Mouse (Mus musculus) kidney, embryonic 14.5 days (tissue): Measurements from ENCODE around the gene Tanc1. TPM values are rescaled to one million over a fixed set of nuclear protein-coding genes. Genes with fewer than 3 reads are reported as not detected.

Source experiments
- ATAC-seq: fragments of 200-750 bp; cut with Nextera tagmentation; 2 replicates; pipeline ENCODE4 v1.8.0; 2017; ENCODE audit warnings: moderate number of reproducible peaks, mild to moderate bottlenecking, moderate TSS enrichment, moderate library complexity; ENCODE audit not compliant: low FRiP score, low TSS enrichment
- H3K27ac ChIP-seq: fragments of 300-500 bp; sonication (generic); 2 replicates; pipeline ENCODE4 v1.5.1; 2014; ENCODE audit warnings: low read depth, mild to moderate bottlenecking, low read length, moderate library complexity, mixed read lengths
- H3K27me3 ChIP-seq: fragments of 300-500 bp; sonication (generic); 2 replicates; pipeline ENCODE4 v1.6.1; 2014; ENCODE audit warnings: mild to moderate bottlenecking, low read length; ENCODE audit not compliant: control insufficient read depth, insufficient read depth
- H3K36me3 ChIP-seq: fragments of 300-500 bp; sonication (generic); 2 replicates; pipeline ENCODE4 v1.6.1; 2014; ENCODE audit warnings: low read length, mixed read lengths; ENCODE audit not compliant: control insufficient read depth, insufficient read depth
- H3K4me1 ChIP-seq: fragments of 300-500 bp; sonication (generic); 2 replicates; pipeline ENCODE4 v1.6.1; 2014; ENCODE audit warnings: low read length, mixed read lengths; ENCODE audit not compliant: control insufficient read depth, insufficient read depth
- H3K4me2 ChIP-seq: fragments of 300-500 bp; sonication (generic); replicated peaks from 2 replicates; pipeline ENCODE4 v1.6.1; 2014; ENCODE audit warnings: low read depth, mild to moderate bottlenecking, low read length
- H3K4me3 ChIP-seq: fragments of 300-500 bp; sonication (generic); 2 replicates; pipeline ENCODE4 v1.5.1; 2014; ENCODE audit warnings: mild to moderate bottlenecking, low read length
- H3K9ac ChIP-seq: fragments of 300-500 bp; sonication (generic); 2 replicates; pipeline ENCODE4 v1.6.1; 2014; ENCODE audit warnings: low read depth, mild to moderate bottlenecking, low read length, moderate library complexity
- H3K9me3 ChIP-seq: fragments of 300-500 bp; sonication (generic); 2 replicates; pipeline ENCODE4 v1.6.1; 2016; ENCODE audit warnings: low read length; ENCODE audit not compliant: control insufficient read depth
- WGBS: fragments of 180-500 bp; shearing (Covaris S2); extraction: QIAGEN DNeasy Blood & Tissue Kit; methylation state at CpG from one replicate; pipeline ENCODE4 v1.1.7; 2014; 5-methylcytosine and 5-hydroxymethylcytosine counted together
- polyA plus RNA-seq: library from polyadenylated mRNA; unstranded; fragments of >200 nt; fragmentation: Nextera tagmentation; extraction: Ambion mirVana; gene quantifications from 2 replicates; pipeline ENCODE4 v1.2.1, GENCODE M21; 2014

Tanc1 gene
- polyA plus RNA-seq, 1 experiment from 2014 or later = 43.8 TPM

GRCm38 (mm10) chr2:59798934-59799532, 187.2 kb downstream of the Tanc1 start:
- no peak overlapping the region for H3K9ac ChIP-seq
- no peak for ATAC-seq
- H3K27me3 ChIP-seq = no peaks in the 10 kb centered on the region
- peaks cover 77% of the 10 kb centered on the region for H3K36me3 ChIP-seq
- no peak overlapping the region for H3K4me3 ChIP-seq
- no peaks in the 10 kb centered on the region for H3K9me3 ChIP-seq
- no peak overlapping the region for H3K27ac ChIP-seq
- 81% methylated on average over 16 of the region's 16 CpGs for WGBS
- H3K4me1 ChIP-seq = no peaks in the 10 kb centered on the region
- H3K4me2 ChIP-seq = no peak overlapping the region

- Histone ChIP-seq H3K9ac (no peak overlapping the region), H3K4me1 (no peaks in the 10 kb centered on the region), H3K27ac (no peak overlapping the region), H3K27me3 (no peaks in the 10 kb centered on the region), H3K4me3 (no peak overlapping the region), H3K4me2 (no peak overlapping the region), H3K36me3 (peaks cover 72% of the 10 kb centered on the region), H3K9me3 (no peaks in the 10 kb centered on the region)
- ATAC-seq = no peak
- WGBS = 86% methylated on average over 14 of the region's 14 CpGs
Observed at GRCm38 (mm10) chr2:59799572-59799971, 187.7 kb downstream of the Tanc1 start.

DNA sequence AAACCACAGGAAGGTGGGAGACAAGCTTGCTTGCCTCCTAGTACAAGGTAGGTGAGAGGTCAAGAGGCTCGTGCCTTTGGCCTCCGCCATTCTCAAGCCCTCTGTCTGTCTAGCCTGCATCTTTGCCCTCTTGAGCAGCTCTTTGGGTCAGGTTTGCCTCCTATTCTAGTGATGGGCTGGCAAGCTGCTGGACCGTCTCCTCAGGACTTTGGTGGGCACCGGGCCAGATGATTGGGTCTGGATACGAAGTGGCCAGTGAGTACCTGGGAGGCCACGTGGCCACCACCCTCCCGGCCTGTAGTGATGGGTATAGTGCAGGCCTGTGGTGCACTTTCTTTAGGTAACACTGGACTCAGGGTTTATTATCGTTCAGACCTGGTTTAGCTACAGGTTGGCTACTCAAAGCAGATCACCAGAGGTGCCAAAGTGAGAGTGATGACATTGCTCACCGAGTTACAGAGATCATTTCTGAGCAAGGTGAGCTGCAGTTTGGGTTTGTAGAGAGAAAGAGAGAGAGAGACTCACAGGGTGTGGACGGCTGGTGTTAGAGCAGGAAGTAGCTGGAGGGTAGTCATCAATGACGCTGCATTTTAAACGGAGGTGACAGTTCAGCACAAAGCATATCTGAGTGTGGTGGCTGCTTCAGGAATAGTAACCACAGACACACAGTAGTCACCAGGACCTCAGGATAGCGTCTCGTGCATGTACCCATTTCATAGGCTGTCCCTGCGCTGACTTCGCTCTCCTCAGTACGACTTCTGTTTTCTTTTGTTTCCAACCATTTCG, 188.8 kb downstream of the Tanc1 start:
- Histone ChIP-seq H3K36me3 (peaks cover 61% of the 10 kb centered on the region), H3K4me3 (no peak overlapping the region), H3K27me3 (no peaks in the 10 kb centered on the region), H3K4me2 (no peak overlapping the region), H3K9ac (no peak overlapping the region), H3K27ac (no peak overlapping the region), H3K9me3 (no peaks in the 10 kb centered on the region), H3K4me1 (peaks cover 4% of the 10 kb centered on the region)
- ATAC-seq = no peak
- 90% methylated on average over 18 of the region's 18 CpGs for WGBS

GRCm38 (mm10) chr2:59802722-59803387, 191.0 kb downstream of the Tanc1 start:
- Histone ChIP-seq H3K4me2 (no peak overlapping the region), H3K27ac (no peak overlapping the region), H3K36me3 (peaks cover 63% of the 10 kb centered on the region), H3K9me3 (no peaks in the 10 kb centered on the region), H3K4me3 (no peak overlapping the region), H3K9ac (no peak overlapping the region), H3K27me3 (no peaks in the 10 kb centered on the region), H3K4me1 (peaks cover 11% of the 10 kb centered on the region)
- no peak for ATAC-seq
- WGBS = 74% methylated on average over 8 of the region's 8 CpGs

GRCm38 (mm10) chr2:59805595-59805994, 193.8 kb downstream of the Tanc1 start:
- peak; percentile 80 for ATAC-seq
- H3K27ac ChIP-seq = peak overlapping the region; percentile 62
- peaks cover 11% of the 10 kb centered on the region for H3K4me1 ChIP-seq
- WGBS = 46% methylated on average over 2 of the region's 2 CpGs
- no peak overlapping the region for H3K4me2 ChIP-seq
- H3K36me3 ChIP-seq = peaks cover 52% of the 10 kb centered on the region
- H3K9ac ChIP-seq = no peak overlapping the region
- no peak overlapping the region for H3K4me3 ChIP-seq
- no peaks in the 10 kb centered on the region for H3K27me3 ChIP-seq
- no peaks in the 10 kb centered on the region for H3K9me3 ChIP-seq

DNA sequence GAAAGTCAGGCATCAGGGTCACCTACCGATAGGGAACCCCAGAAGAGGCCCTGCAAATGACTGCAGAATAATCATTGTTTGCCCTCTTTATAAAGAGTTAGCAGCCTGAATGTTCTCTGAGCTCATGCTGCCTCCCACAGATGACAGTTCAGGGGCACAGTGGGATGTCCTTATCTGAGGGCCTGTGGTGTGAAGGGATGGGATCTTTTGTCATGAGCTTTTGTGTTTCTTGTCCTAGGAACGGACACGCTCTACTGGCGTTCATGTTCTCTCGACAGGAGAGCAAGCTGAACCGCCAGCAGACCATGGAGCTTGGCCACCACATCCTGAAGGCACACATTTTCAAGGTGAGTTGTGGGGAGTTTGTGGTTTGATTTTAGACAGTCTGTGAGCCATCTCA, 194.2 kb downstream of the Tanc1 start:
- Histone ChIP-seq H3K27ac (peak overlapping the region; percentile 62), H3K9ac (no peak overlapping the region), H3K4me3 (no peak overlapping the region), H3K4me2 (no peak overlapping the region), H3K9me3 (no peaks in the 10 kb centered on the region), H3K4me1 (peaks cover 11% of the 10 kb centered on the region), H3K36me3 (peaks cover 53% of the 10 kb centered on the region), H3K27me3 (no peaks in the 10 kb centered on the region)
- 44% methylated on average over 6 of the region's 6 CpGs for whole genome bisulfite sequencing
- peak; percentile 76 for ATAC-seq

- Histone ChIP-seq H3K27ac (no peak overlapping the region), H3K36me3 (peaks cover 59% of the 10 kb centered on the region), H3K4me1 (peaks cover 11% of the 10 kb centered on the region), H3K9ac (no peak overlapping the region), H3K9me3 (no peaks in the 10 kb centered on the region), H3K27me3 (no peaks in the 10 kb centered on the region), H3K4me3 (no peak overlapping the region), H3K4me2 (no peak overlapping the region)
- no peak for ATAC-seq
- 94% methylated on average over 4 of the region's 4 CpGs for WGBS
Observed at GRCm38 (mm10) chr2:59808608-59809007, 196.8 kb downstream of the Tanc1 start.

DNA sequence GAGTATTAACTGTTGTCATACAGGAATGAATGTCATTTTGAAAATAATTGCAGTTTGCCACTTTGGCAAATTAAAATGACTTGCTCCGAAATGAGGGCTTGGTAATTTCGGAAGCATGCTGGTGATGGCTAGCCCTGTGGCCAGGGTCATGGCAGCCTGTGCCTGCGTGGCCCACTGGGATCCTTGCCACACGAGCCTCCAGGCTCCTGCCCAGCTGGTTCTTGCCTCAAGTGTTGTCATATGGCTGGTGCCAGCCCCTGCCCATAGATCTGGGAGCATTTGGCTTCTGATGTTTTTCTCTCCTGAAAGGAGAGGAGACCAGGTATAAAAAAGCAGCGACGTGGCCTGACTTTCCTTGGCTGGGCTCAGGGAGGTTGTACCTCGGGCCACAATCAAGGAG, 198.2 kb downstream of the Tanc1 start:
- Histone ChIP-seq H3K9ac (no peak overlapping the region), H3K4me1 (peaks cover 11% of the 10 kb centered on the region), H3K36me3 (peaks cover 59% of the 10 kb centered on the region), H3K4me2 (no peak overlapping the region), H3K27me3 (no peaks in the 10 kb centered on the region), H3K27ac (no peak overlapping the region), H3K4me3 (no peak overlapping the region), H3K9me3 (no peaks in the 10 kb centered on the region)
- 88% methylated on average over 7 of the region's 7 CpGs for WGBS
- ATAC-seq = no peak

GRCm38 (mm10) chr2:59811247-59811646, 199.4 kb downstream of the Tanc1 start:
- WGBS = 62% methylated on average over 1 of the region's 1 CpGs
- ATAC-seq = no peak
- H3K27me3 ChIP-seq = no peaks in the 10 kb centered on the region
- no peak overlapping the region for H3K4me3 ChIP-seq
- H3K9ac ChIP-seq = no peak overlapping the region
- no peaks in the 10 kb centered on the region for H3K9me3 ChIP-seq
- no peak overlapping the region for H3K27ac ChIP-seq
- peaks cover 1% of the 10 kb centered on the region; the same call in 1 of the 2 replicates for H3K4me1 ChIP-seq
- peaks cover 69% of the 10 kb centered on the region for H3K36me3 ChIP-seq
- no peak overlapping the region for H3K4me2 ChIP-seq
